Mouse (Mus musculus) adrenal gland, adult 18-20 months (tissue): ENCODE results near the gene Sh2d6. TPM values are rescaled to one million over a fixed set of nuclear protein-coding genes. Genes with fewer than 3 reads are reported as not detected.

Source experiments
- total RNA-seq, 2 experiments: library from RNA; stranded (reverse); gene quantifications; 1 replicate in 1 of 2; 2 replicates in 1 of 2; pipeline ENCODE4 v1.2.3; 2021

Gene Sh2d6
- total RNA-seq, 2 experiments from 2014 or later = 0.26 to 0.27 TPM

Other genes starting within 250 kb of the Sh2d6 start
- gene Sftpb, start 217.1 kb downstream of the Sh2d6 start, total RNA-seq = not detected
- gene Usp39, start 176.5 kb downstream of the Sh2d6 start, total RNA-seq = 10 to 100 TPM; 30.9 to 31.7 TPM
- 10 to 100 TPM; 24.2 to 33.2 TPM for gene 0610030E20Rik, start 174.4 kb downstream of the Sh2d6 start, total RNA-seq
- gene Tmem150a, start 166.3 kb downstream of the Sh2d6 start, total RNA-seq = 10 to 100 TPM; 24.3 to 24.4 TPM
- 100 to 1,000 TPM; 187 to 460 TPM for gene Rnf181, start 154.8 kb downstream of the Sh2d6 start, total RNA-seq
- 10 to 100 TPM; 22.9 to 25.5 TPM for gene Vamp5, start 141.2 kb downstream of the Sh2d6 start, total RNA-seq
- gene Vamp8, start 131.0 kb downstream of the Sh2d6 start, total RNA-seq = 100 to 1,000 TPM; 111 to 140 TPM
- 10 to 100 TPM; 48.6 to 59.5 TPM for gene Ggcx, start 107.4 kb downstream of the Sh2d6 start, total RNA-seq
- gene Mat2a, start 82.1 kb downstream of the Sh2d6 start, total RNA-seq = 100 to 1,000 TPM; 291 to 320 TPM
- 10 to 100 TPM; 43.1 to 57.0 TPM for gene Capg, start 22.7 kb upstream of the Sh2d6 start, total RNA-seq
- gene Elmod3, start 76.7 kb upstream of the Sh2d6 start, total RNA-seq = 10 to 100 TPM; 10.9 to 13.5 TPM
- 100 to 1,000 TPM; 332 to 343 TPM for gene Retsat, start 76.8 kb upstream of the Sh2d6 start, total RNA-seq
- 100 to 1,000 TPM; 241 to 257 TPM for gene Tgoln1, start 95.3 kb upstream of the Sh2d6 start, total RNA-seq